In the genomic region with DNA sequence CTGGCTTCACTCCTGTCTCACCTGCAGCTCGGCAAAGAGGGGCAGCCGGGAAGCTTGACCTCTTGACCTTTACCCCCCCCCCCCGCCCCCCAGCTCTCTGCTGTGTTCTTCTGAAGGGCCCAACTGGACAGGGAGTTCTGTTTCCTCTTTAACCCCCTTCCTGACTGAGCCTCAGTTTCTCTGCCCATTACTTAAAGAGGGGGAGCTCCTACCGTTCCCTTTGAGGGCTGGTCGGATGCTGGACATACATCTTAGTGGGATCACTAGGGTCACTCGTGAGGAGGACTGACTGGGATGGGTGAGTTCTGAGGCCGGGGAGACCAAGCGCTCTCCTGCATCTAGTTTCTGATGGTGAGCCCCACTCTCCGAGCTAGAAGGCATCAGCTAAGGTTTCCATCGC, we compare ENCODE assay signal across 8 mouse cellular contexts. TPM values are rescaled to one million over a fixed set of nuclear protein-coding genes. Genes with fewer than 3 reads are reported as not detected.
DNase-seq lines count a peak whose midpoint lies in the region; ATAC-seq and TF ChIP-seq lines count a peak whose summit lies in the region.

A gene (plus strand): TSS at position 301 of the 400 bp plus-strand sequence.

- peak within 1 kb of the TSS; percentile 45 for H3K4me3 ChIP-seq in heart, embryonic 14.5 days (ENCODE audit: control insufficient read depth in 1 of 2, insufficient read depth in 1 of 2, low read depth in 1 of 2, low read length in 2 of 2)
- peak within 1 kb of the TSS; percentile 23; the same call in 1 of the 2 replicates for H3K4me3 ChIP-seq in G1E (ENCODE audit: low read depth, low read length)
- H3K4me3 ChIP-seq in forebrain, postnatal 0 days (ENCODE audit: low read depth, low read length): peak within 1 kb of the TSS; percentile 68
- H3K4me3 ChIP-seq in midbrain, embryonic 10.5 days: peak within 1 kb of the TSS; percentile 69

- peak within 1 kb of the TSS; percentile 68 for H3K9ac ChIP-seq in heart, embryonic 14.5 days (ENCODE audit: low read length)
- H3K9ac ChIP-seq in forebrain, postnatal 0 days: peak within 1 kb of the TSS; percentile 81

- peak within 1 kb of the TSS; percentile 80 for H3K4me2 ChIP-seq in heart, embryonic 14.5 days (ENCODE audit: low read length)
- H3K4me2 ChIP-seq in forebrain, postnatal 0 days (ENCODE audit: low read depth): peak within 1 kb of the TSS; percentile 96

- peaks cover 17 to 32% of the 10 kb centered on the region in 2 experiments for H3K4me1 ChIP-seq in heart, embryonic 14.5 days (ENCODE audit: control insufficient read depth in 2 of 2, insufficient read depth in 2 of 2, low read length in 2 of 2)
- H3K4me1 ChIP-seq in G1E (ENCODE audit: insufficient read depth, low read depth, low read length): peaks cover 53% of the 10 kb centered on the region
- H3K4me1 ChIP-seq in forebrain, postnatal 0 days (ENCODE audit: insufficient read depth): 0 out of 2 replicates have a peak, but pooled peaks cover 5% of the 10 kb centered on the region
- H3K4me1 ChIP-seq in midbrain, embryonic 10.5 days: peaks cover 62% of the 10 kb centered on the region

- DNase-seq in heart, postnatal 25 days (ENCODE audit: low spot score): no peak
- DNase-seq in G1E (ENCODE audit: low spot score): no peak
- no peak for DNase-seq in forebrain, postnatal 0 days
- no peak for DNase-seq in midbrain, embryonic 10.5 days (ENCODE audit: low spot score)
- DNase-seq in retina, embryonic 14.5 days (ENCODE audit: low spot score): no peak
- no peak for DNase-seq in left cerebral cortex, postnatal 10 days (ENCODE audit: extremely low spot score in 1 of 2, low spot score in 2 of 2)
- DNase-seq in thymus, postnatal 36 days: no peak

- no peaks in the 10 kb centered on the region for H3K9me3 ChIP-seq in heart, embryonic 14.5 days (ENCODE audit: control insufficient read depth, low read length)
- peaks cover 4% of the 10 kb centered on the region; the same call in 1 of the 2 replicates for H3K9me3 ChIP-seq in G1E (replicated peaks)
- no peaks in the 10 kb centered on the region for H3K9me3 ChIP-seq in forebrain, postnatal 0 days (ENCODE audit: low read length)
- no peaks in the 10 kb centered on the region for H3K9me3 ChIP-seq in midbrain, embryonic 10.5 days (replicated peaks)

- 10% methylated on average over 9 of the region's 10 CpGs for WGBS in heart, embryonic 14.5 days
- WGBS in forebrain, postnatal 0 days: 4% methylated on average over 10 of the region's 10 CpGs
- 3% methylated on average over 10 of the region's 10 CpGs for WGBS in midbrain, embryonic 10.5 days

- no peak for ATAC-seq in heart, embryonic 14.5 days (ENCODE audit: insufficient number of reproducible peaks, insufficient read depth, low FRiP score, low read depth)
- no peak for ATAC-seq in G1E (ENCODE audit: extremely low read depth, insufficient number of reproducible peaks, low FRiP score, poor library complexity, severe bottlenecking)
- no peak; the same call in 1 of the 2 replicates for ATAC-seq in forebrain, postnatal 0 days

- H3K27ac ChIP-seq in heart, embryonic 14.5 days (replicated peaks in 1 of 2; ENCODE audit: control insufficient read depth in 1 of 2, insufficient read depth in 1 of 2, low read depth in 2 of 2, low read length in 2 of 2): no peak within 1 kb of the TSS
- H3K27ac ChIP-seq in forebrain, postnatal 0 days (ENCODE audit: low read depth, low read length): 0 out of 2 replicates have a peak within 1 kb of the TSS, but pooled peaks have one; percentile 9
- peak within 1 kb of the TSS; percentile 59 for H3K27ac ChIP-seq in midbrain, embryonic 10.5 days (replicated peaks)

- no peak for TF ChIP-seq CTCF in G1E (IDR thresholded peaks at IDR 0.05; ENCODE audit: low read depth, low read length)
- TF ChIP-seq CTCF in forebrain, postnatal 0 days (IDR thresholded peaks at IDR 0.05; ENCODE audit: low read depth): no peak

- intact Hi-C loops in heart, postnatal 25 days (cut with DNase I): no loop called here
- intact Hi-C loops in left cerebral cortex, postnatal 10 days (cut with DNase I): no loop called here

- peaks cover 43% of the 10 kb centered on the region for H3K27me3 ChIP-seq in heart, embryonic 14.5 days (ENCODE audit: control insufficient read depth, insufficient read depth, low read length)
- H3K27me3 ChIP-seq in G1E (ENCODE audit: insufficient read depth, low read length): peaks cover 54% of the 10 kb centered on the region
- no peaks in the 10 kb centered on the region for H3K27me3 ChIP-seq in forebrain, postnatal 0 days (ENCODE audit: insufficient read depth, low read length)
- H3K27me3 ChIP-seq in midbrain, embryonic 10.5 days (ENCODE audit: low read depth, poor library complexity, severe bottlenecking): peaks cover 79% of the 10 kb centered on the region

- no peaks in the 10 kb centered on the region for H3K36me3 ChIP-seq in heart, embryonic 14.5 days (ENCODE audit: control insufficient read depth, insufficient read depth, low read length)
- H3K36me3 ChIP-seq in G1E (replicated peaks): no peaks in the 10 kb centered on the region
- no peaks in the 10 kb centered on the region for H3K36me3 ChIP-seq in forebrain, postnatal 0 days (ENCODE audit: insufficient read depth)
- no peaks in the 10 kb centered on the region for H3K36me3 ChIP-seq in midbrain, embryonic 10.5 days

RNA-seq across cellular contexts. Expression of the gene that starts here (rescaled TPM):
- 1.3 and 1.9 TPM in 2 replicates for polyA plus RNA-seq in heart, embryonic 14.5 days (2014; fragmentation: Nextera tagmentation; extraction: Ambion mirVana)
- 1 to 10 TPM; 1.0 to 1.6 TPM for total RNA-seq in heart, postnatal 25 days (2021)
- 2.6 and 4.3 TPM in 2 replicates for total RNA-seq in G1E (2014; fragmentation: Nextera tagmentation)
- total RNA-seq in G1E (2017): 3.2 and 3.7 TPM in 2 replicates
- 1.5 and 1.9 TPM in 2 replicates for polyA plus RNA-seq in G1E (2012)
- 1.5 and 3.3 TPM in 2 replicates for total RNA-seq in forebrain, postnatal 0 days (2014; rRNA removed)
- polyA plus RNA-seq in forebrain, postnatal 0 days (2015; fragmentation: Nextera tagmentation; extraction: Ambion mirVana): 3.4 and 4.8 TPM in 2 replicates
- polyA plus RNA-seq in midbrain, embryonic 10.5 days (2016; fragmentation: Nextera tagmentation; extraction: Ambion mirVana): 0.65 and 0.77 TPM in 2 replicates
- total RNA-seq in left cerebral cortex, postnatal 10 days (2021): 1 to 10 TPM; 1.7 to 3.3 TPM

Comparison
In these comparisons a context has a peak if more than half of its experiments do, and no peak if none do; other contexts are left out.
1. H3K27ac ChIP-seq: peak in forebrain, postnatal 0 days (single experiment) and midbrain, embryonic 10.5 days (single experiment); none in heart, embryonic 14.5 days (0 of 2).
2. Peak in every context shown above with its lines, with median percentiles within 50 percentile points of each other: H3K4me3 ChIP-seq.